Mouse (Mus musculus): ENCODE data around the gene Scrn2. TPM values are rescaled to one million over a fixed set of nuclear protein-coding genes. Genes with fewer than 3 reads are reported as not detected.

Scrn2 gene
- polyA plus RNA-seq, 1 experiment = 0.27 TPM

DNA sequence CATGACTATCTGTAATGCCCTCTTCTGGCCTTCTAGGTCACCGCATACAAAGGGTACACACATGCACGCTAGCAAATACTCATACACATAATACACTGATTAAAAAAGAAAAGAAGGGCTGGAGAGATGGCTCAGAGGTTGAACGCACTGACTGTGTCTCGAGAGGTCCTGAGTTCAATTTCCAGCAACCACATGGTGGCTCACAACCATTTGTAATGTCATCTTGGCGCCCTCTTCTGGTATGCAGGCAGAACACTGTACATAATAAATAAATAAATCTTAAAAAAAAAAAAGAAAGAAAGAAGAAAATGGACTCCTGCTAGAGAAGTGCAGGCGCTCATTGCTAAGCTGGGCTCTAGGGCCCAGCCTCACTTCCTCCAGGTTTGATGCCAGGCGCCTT lies 16.1 kb downstream of the Scrn2 start:
- no peak for TF ChIP-seq TAL1 (IDR thresholded peaks at IDR 0.05; ENCODE audit: low read length)
- no peak for TF ChIP-seq GATA1 (IDR thresholded peaks at IDR 0.05; ENCODE audit: low read length)
- Histone ChIP-seq H3K36me3 (ENCODE audit: control insufficient read depth) (peaks cover 38% of the 10 kb centered on the region), H3K4me3 (replicated peaks) (no peak overlapping the region), H3K4me1 (ENCODE audit: control insufficient read depth) (peaks cover 34% of the 10 kb centered on the region), H3K27me3 (ENCODE audit: control insufficient read depth) (no peaks in the 10 kb centered on the region), H3K9me3 (ENCODE audit: control insufficient read depth, low read length) (no peaks in the 10 kb centered on the region)

GRCm38 (mm10) chr11:97048090-97048650 lies 18.4 kb downstream of the Scrn2 start:
- Histone ChIP-seq H3K4me3 (replicated peaks) (no peak overlapping the region), H3K4me1 (ENCODE audit: control insufficient read depth) (peaks cover 34% of the 10 kb centered on the region), H3K36me3 (ENCODE audit: control insufficient read depth) (peaks cover 42% of the 10 kb centered on the region), H3K27me3 (ENCODE audit: control insufficient read depth) (no peaks in the 10 kb centered on the region), H3K9me3 (ENCODE audit: control insufficient read depth, low read length) (no peaks in the 10 kb centered on the region)
- TF ChIP-seq GATA1 (IDR thresholded peaks at IDR 0.05; ENCODE audit: low read length) = no peak
- TF ChIP-seq TAL1 (IDR thresholded peaks at IDR 0.05; ENCODE audit: low read length) = no peak

GRCm38 (mm10) chr11:97049492-97050085 lies 19.9 kb downstream of the Scrn2 start:
- H3K36me3 ChIP-seq (ENCODE audit: control insufficient read depth) = peaks cover 41% of the 10 kb centered on the region
- no peaks in the 10 kb centered on the region for H3K27me3 ChIP-seq (ENCODE audit: control insufficient read depth)
- no peaks in the 10 kb centered on the region for H3K9me3 ChIP-seq (ENCODE audit: control insufficient read depth, low read length)
- H3K4me3 ChIP-seq (replicated peaks) = no peak overlapping the region
- peaks cover 30% of the 10 kb centered on the region for H3K4me1 ChIP-seq (ENCODE audit: control insufficient read depth)
- no peak for TF ChIP-seq TAL1 (IDR thresholded peaks at IDR 0.05; ENCODE audit: low read length)
- TF ChIP-seq GATA1 (IDR thresholded peaks at IDR 0.05; ENCODE audit: low read length) = no peak

- peaks cover 28% of the 10 kb centered on the region for H3K4me1 ChIP-seq (ENCODE audit: control insufficient read depth)
- no peaks in the 10 kb centered on the region for H3K27me3 ChIP-seq (ENCODE audit: control insufficient read depth)
- H3K36me3 ChIP-seq (ENCODE audit: control insufficient read depth) = peaks cover 43% of the 10 kb centered on the region
- TF ChIP-seq TAL1 (IDR thresholded peaks at IDR 0.05; ENCODE audit: low read length) (no peak), GATA1 (IDR thresholded peaks at IDR 0.05; ENCODE audit: low read length) (no peak)
- H3K9me3 ChIP-seq (ENCODE audit: control insufficient read depth, low read length) = no peaks in the 10 kb centered on the region
- peak within 1 kb of the TSS; percentile 68 for H3K4me3 ChIP-seq (replicated peaks)
These were observed 20.6 kb downstream of the Scrn2 start, which contains the start of gene Osbpl7 for GRCm38 (mm10) chr11:97050216-97050943. TSS of gene Osbpl7 (plus strand) at chr11:97050628.

DNA sequence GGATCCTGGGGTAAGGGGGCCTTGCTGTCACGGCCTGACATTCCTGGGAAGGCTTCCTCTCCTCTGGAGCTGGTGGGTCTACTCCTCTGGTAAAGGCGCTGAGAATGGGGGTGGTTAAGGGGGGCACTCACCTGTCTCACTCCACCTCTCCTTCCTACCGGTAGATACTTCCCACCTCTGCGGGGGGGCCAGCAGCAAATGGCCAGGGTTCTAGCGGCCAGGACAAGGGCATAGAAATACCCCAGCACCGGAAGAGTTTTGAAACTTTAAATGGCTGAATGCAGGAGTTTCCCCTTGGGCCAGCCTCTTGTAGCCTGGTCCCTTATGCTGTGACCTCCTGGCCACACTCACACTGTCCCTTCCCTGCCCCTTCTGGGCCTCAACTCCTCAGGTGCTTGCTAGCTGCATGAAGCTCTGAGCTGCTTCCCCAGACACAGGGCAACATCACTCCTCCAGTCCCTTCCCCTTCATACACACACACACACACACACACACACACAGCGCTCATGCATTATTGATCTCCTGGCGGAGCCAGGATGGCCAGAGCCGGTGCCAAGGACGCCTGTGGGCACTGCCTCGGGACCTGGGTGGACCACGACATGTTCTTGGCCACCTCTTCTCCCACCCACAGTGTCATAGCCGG lies 21.3 kb downstream of the Scrn2 start:
- TF ChIP-seq TAL1 (IDR thresholded peaks at IDR 0.05; ENCODE audit: low read length) (no peak), GATA1 (IDR thresholded peaks at IDR 0.05; ENCODE audit: low read length) (no peak)
- Histone ChIP-seq H3K27me3 (ENCODE audit: control insufficient read depth) (no peaks in the 10 kb centered on the region), H3K4me1 (ENCODE audit: control insufficient read depth) (peaks cover 28% of the 10 kb centered on the region), H3K9me3 (ENCODE audit: control insufficient read depth, low read length) (no peaks in the 10 kb centered on the region), H3K4me3 (replicated peaks) (peak overlapping the region; percentile 68), H3K36me3 (ENCODE audit: control insufficient read depth) (peaks cover 46% of the 10 kb centered on the region)

DNA sequence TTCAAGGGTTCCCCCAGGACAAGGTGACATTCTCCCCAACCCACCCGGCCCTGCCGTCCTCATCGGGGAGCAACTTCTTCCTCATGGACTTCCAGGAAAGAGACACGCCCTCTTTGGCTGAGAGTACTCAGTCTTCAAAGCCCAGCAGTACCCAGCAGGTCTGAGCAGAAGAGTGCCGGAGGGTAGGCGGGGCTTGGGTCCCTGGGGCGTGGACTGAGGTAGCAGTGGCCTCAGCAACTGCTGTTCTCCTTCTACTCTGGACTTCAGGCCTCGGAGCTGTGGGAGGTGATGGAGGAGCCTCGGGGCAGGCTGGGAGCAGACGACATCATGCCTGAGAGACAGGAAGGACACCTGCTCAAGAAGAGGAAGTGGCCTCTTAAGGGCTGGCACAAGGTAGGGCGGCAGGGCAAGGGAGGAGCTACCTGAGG lies 22.5 kb downstream of the Scrn2 start:
- H3K9me3 ChIP-seq (ENCODE audit: control insufficient read depth, low read length) = no peaks in the 10 kb centered on the region
- H3K27me3 ChIP-seq (ENCODE audit: control insufficient read depth) = no peaks in the 10 kb centered on the region
- H3K36me3 ChIP-seq (ENCODE audit: control insufficient read depth) = peaks cover 44% of the 10 kb centered on the region
- H3K4me3 ChIP-seq (replicated peaks) = peak overlapping the region; percentile 68
- peaks cover 28% of the 10 kb centered on the region for H3K4me1 ChIP-seq (ENCODE audit: control insufficient read depth)
- no peak for TF ChIP-seq TAL1 (IDR thresholded peaks at IDR 0.05; ENCODE audit: low read length)
- TF ChIP-seq GATA1 (IDR thresholded peaks at IDR 0.05; ENCODE audit: low read length) = no peak

GRCm38 (mm10) chr11:97063274-97063920 lies 33.7 kb downstream of the Scrn2 start:
- Histone ChIP-seq H3K4me3 (replicated peaks) (no peak overlapping the region), H3K9me3 (ENCODE audit: control insufficient read depth, low read length) (no peaks in the 10 kb centered on the region), H3K27me3 (ENCODE audit: control insufficient read depth) (no peaks in the 10 kb centered on the region), H3K4me1 (ENCODE audit: control insufficient read depth) (peaks cover 9% of the 10 kb centered on the region), H3K36me3 (ENCODE audit: control insufficient read depth) (peaks cover 31% of the 10 kb centered on the region)
- no peak for TF ChIP-seq GATA1 (IDR thresholded peaks at IDR 0.05; ENCODE audit: low read length)

DNA sequence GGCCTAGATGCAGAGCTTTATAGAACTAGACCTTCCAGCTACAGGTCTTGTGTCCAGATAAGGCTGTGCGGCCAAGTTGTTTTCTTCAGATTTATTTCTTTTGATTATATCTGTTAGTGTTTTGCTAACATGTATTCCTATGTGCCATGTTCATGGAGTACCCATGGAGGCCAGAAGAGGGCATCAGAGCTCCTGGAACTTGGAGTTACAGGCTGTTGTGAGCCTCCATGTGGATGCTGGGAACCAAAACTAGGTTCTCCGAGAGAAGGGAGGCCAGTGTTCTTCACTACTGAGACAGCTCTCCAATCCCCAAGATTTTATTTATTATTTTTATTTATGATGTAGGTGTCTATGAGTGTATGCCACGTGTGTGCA lies 34.2 kb downstream of the Scrn2 start:
- TF ChIP-seq TAL1 (IDR thresholded peaks at IDR 0.05; ENCODE audit: low read length) = no peak
- no peak for TF ChIP-seq GATA1 (IDR thresholded peaks at IDR 0.05; ENCODE audit: low read length)
- Histone ChIP-seq H3K4me3 (replicated peaks) (no peak overlapping the region), H3K27me3 (ENCODE audit: control insufficient read depth) (no peaks in the 10 kb centered on the region), H3K4me1 (ENCODE audit: control insufficient read depth) (peaks cover 9% of the 10 kb centered on the region), H3K36me3 (ENCODE audit: control insufficient read depth) (peaks cover 31% of the 10 kb centered on the region), H3K9me3 (ENCODE audit: control insufficient read depth, low read length) (no peaks in the 10 kb centered on the region)
